Mouse (Mus musculus) midbrain, embryonic 13.5 days (tissue): ENCODE measurements at regions not wholly inside any gene's neighbourhood (a gene's known extent, or its start where the extent isn't known, plus 50 kb on each side); places are given as distances from the start of the nearest gene placed in this dataset.

Experiments
- ATAC-seq: fragments of 200-750 bp; cut with Nextera tagmentation; 2 replicates; pipeline ENCODE4 v1.8.0; 2017; ENCODE audit warnings: mild to moderate bottlenecking, moderate TSS enrichment, moderate library complexity
- H3K27ac ChIP-seq: fragments of 300-500 bp; sonication (generic); 2 replicates; pipeline ENCODE4 v1.5.1; 2015; ENCODE audit warnings: inconsistent platforms, mild to moderate bottlenecking, moderate library complexity
- H3K27me3 ChIP-seq: fragments of 300-500 bp; sonication (generic); 2 replicates; pipeline ENCODE4 v1.6.1; 2015; ENCODE audit warnings: mild to moderate bottlenecking, inconsistent platforms
- H3K36me3 ChIP-seq: fragments of 300-500 bp; sonication (generic); 2 replicates; pipeline ENCODE4 v1.6.1; 2015; ENCODE audit warnings: mild to moderate bottlenecking, inconsistent platforms
- H3K4me1 ChIP-seq: fragments of 300-500 bp; sonication (generic); replicated peaks from 2 replicates; pipeline ENCODE4 v1.6.1; 2015; ENCODE audit warnings: inconsistent platforms
- H3K4me2 ChIP-seq: fragments of 300-500 bp; sonication (generic); replicated peaks from 2 replicates; pipeline ENCODE4 v1.6.1; 2015; ENCODE audit warnings: moderate library complexity, mild to moderate bottlenecking, inconsistent platforms
- H3K4me3 ChIP-seq: fragments of 300-500 bp; sonication (generic); replicated peaks from 2 replicates; pipeline ENCODE4 v1.5.1; 2015; ENCODE audit warnings: mild to moderate bottlenecking, inconsistent platforms
- H3K9ac ChIP-seq: fragments of 300-500 bp; sonication (generic); replicated peaks from 2 replicates; pipeline ENCODE4 v1.6.1; 2015; ENCODE audit warnings: mild to moderate bottlenecking, inconsistent platforms
- H3K9me3 ChIP-seq: fragments of 300-500 bp; sonication (generic); 2 replicates; pipeline ENCODE4 v1.6.1; 2016; ENCODE audit warnings: mild to moderate bottlenecking, inconsistent platforms
- WGBS: fragments of 180-500 bp; shearing (Covaris S2); methylation state at CpG from one replicate; pipeline ENCODE4 v1.1.7; 2015; 5-methylcytosine and 5-hydroxymethylcytosine counted together

GRCm38 (mm10) chr1:190393061-190393460 lies 222.5 kb upstream of the Prox1 start:
- no peak for ATAC-seq
- Histone ChIP-seq H3K4me2 (no peak overlapping the region), H3K9ac (no peak overlapping the region), H3K36me3 (no peaks in the 10 kb centered on the region), H3K4me3 (no peak overlapping the region), H3K9me3 (no peaks in the 10 kb centered on the region), H3K27ac (no peak overlapping the region), H3K27me3 (0 out of 2 replicates have a peak, but pooled peaks cover 3% of the 10 kb centered on the region), H3K4me1 (0 out of 2 replicates have a peak, but pooled peaks cover 4% of the 10 kb centered on the region)
- WGBS, result 74% methylated on average over 6 of the region's 6 CpGs

DNA sequence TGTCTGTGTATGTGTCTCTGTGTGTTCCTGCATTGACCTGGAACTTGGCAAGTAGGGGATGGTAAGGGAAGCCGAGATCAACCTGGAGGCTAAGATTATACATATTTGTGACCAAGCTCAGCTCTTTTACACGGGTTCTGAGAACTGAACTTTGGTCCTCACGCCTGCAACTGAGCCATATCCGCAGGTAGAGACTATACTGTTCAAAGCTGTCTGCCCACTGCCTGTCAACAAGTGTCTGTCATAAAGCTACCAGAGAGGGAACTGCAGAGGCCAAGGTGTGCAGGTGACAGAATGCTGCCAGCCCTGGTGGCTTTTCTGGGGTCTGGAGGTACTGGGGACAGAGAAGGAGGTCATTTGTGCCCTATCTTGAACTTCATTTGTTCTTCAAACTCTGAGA lies 218.3 kb upstream of the Prox1 start:
- Histone ChIP-seq H3K9me3 (no peaks in the 10 kb centered on the region), H3K27ac (no peak overlapping the region), H3K27me3 (peaks cover 18% of the 10 kb centered on the region), H3K4me1 (peaks cover 15% of the 10 kb centered on the region), H3K4me2 (no peak overlapping the region), H3K4me3 (no peak overlapping the region), H3K36me3 (no peaks in the 10 kb centered on the region), H3K9ac (no peak overlapping the region)
- no peak for ATAC-seq
- 91% methylated on average over 4 of the region's 4 CpGs for WGBS

DNA sequence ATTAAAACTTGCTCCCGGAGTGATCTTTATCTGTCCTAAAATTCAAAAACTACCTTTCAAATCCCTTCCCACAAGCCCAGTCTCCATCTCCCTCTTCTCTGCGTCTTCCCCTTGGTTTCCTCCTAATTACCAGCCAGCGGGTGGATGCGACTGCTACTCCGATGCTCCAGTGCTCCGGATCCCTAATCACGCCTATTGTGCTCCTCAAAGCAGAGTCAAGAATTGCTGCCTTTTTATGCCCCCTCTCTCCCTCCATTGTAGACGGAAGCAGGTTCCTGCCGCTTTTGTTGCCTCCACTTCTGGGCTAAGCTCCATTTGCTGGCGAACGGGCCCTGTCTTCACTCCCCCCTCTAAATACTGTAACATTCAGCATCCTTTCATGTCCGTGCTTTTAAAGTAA lies 214.0 kb upstream of the Prox1 start:
- Histone ChIP-seq H3K36me3 (no peaks in the 10 kb centered on the region), H3K9ac (no peak overlapping the region), H3K4me3 (no peak overlapping the region), H3K27me3 (peaks cover 21% of the 10 kb centered on the region), H3K9me3 (no peaks in the 10 kb centered on the region), H3K4me1 (peaks cover 34% of the 10 kb centered on the region), H3K4me2 (no peak overlapping the region), H3K27ac (no peak overlapping the region)
- ATAC-seq, result no peak
- WGBS, result 10% methylated on average over 12 of the region's 12 CpGs

GRCm38 (mm10) chr1:190383256-190383838 lies 212.8 kb upstream of the Prox1 start:
- WGBS, result 88% methylated on average over 10 of the region's 10 CpGs
- Histone ChIP-seq H3K4me2 (no peak overlapping the region), H3K4me1 (peaks cover 32% of the 10 kb centered on the region), H3K4me3 (no peak overlapping the region), H3K27ac (no peak overlapping the region), H3K27me3 (peaks cover 20% of the 10 kb centered on the region), H3K9ac (no peak overlapping the region), H3K36me3 (no peaks in the 10 kb centered on the region), H3K9me3 (no peaks in the 10 kb centered on the region)
- ATAC-seq, result no peak

DNA sequence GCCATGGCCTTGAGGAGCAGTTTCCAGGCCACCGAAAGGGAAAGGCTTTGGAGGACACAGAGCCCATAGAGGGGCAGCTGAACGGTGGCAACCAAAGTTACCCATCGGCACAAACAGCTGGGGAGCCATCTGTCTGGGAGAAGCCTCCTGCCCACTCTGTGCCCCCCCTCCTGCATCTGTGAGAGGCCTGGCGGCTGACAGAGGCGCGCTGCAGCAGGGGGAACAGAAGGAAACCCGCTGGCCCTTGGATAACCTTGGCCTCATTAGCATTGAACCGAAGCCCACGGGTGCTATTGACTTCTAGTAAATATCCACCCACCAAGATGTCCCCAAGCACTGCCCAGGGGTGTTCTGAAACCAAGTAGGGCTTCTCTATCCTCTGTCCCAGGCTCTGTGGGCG lies 209.6 kb upstream of the Prox1 start:
- 0 out of 2 replicates have a peak, but pooled peaks have one; percentile 46 for ATAC-seq
- Histone ChIP-seq H3K9ac (no peak overlapping the region), H3K4me3 (no peak overlapping the region), H3K27me3 (peaks cover 4% of the 10 kb centered on the region; the same call in 1 of the 2 replicates), H3K4me2 (no peak overlapping the region), H3K4me1 (peaks cover 39% of the 10 kb centered on the region), H3K9me3 (no peaks in the 10 kb centered on the region), H3K36me3 (no peaks in the 10 kb centered on the region), H3K27ac (no peak overlapping the region)
- WGBS, result 34% methylated on average over 10 of the region's 10 CpGs

GRCm38 (mm10) chr1:190375160-190375880 lies 204.8 kb upstream of the Prox1 start:
- 18% methylated on average over 22 of the region's 22 CpGs for WGBS
- peak; percentile 75 for ATAC-seq

GRCm38 (mm10) chr1:190374270-190374669 lies 203.8 kb upstream of the Prox1 start:
- Histone ChIP-seq H3K27me3 (0 out of 2 replicates have a peak, but pooled peaks cover 4% of the 10 kb centered on the region), H3K4me3 (no peak overlapping the region), H3K4me1 (peaks cover 19% of the 10 kb centered on the region), H3K27ac (no peak overlapping the region), H3K4me2 (no peak overlapping the region), H3K36me3 (no peaks in the 10 kb centered on the region), H3K9me3 (no peaks in the 10 kb centered on the region), H3K9ac (no peak overlapping the region)
- WGBS, result 13% methylated on average over 3 of the region's 3 CpGs
- peak; percentile 29; the same call in 1 of the 2 replicates for ATAC-seq

More at GRCm38 (mm10) chr1:190375160-190375880, 204.8 kb upstream of the Prox1 start:
- 0 out of 2 replicates have a peak overlapping the region, but pooled peaks have one; percentile 46 for H3K27ac ChIP-seq
- H3K4me3 ChIP-seq, result no peak overlapping the region
- H3K9me3 ChIP-seq, result no peaks in the 10 kb centered on the region
- H3K4me1 ChIP-seq, result peaks cover 25% of the 10 kb centered on the region
- no peaks in the 10 kb centered on the region for H3K36me3 ChIP-seq
- no peak overlapping the region for H3K9ac ChIP-seq
- peak overlapping the region; percentile 38 for H3K4me2 ChIP-seq
- H3K27me3 ChIP-seq, result 0 out of 2 replicates have a peak, but pooled peaks cover under 1% of the 10 kb centered on the region

DNA sequence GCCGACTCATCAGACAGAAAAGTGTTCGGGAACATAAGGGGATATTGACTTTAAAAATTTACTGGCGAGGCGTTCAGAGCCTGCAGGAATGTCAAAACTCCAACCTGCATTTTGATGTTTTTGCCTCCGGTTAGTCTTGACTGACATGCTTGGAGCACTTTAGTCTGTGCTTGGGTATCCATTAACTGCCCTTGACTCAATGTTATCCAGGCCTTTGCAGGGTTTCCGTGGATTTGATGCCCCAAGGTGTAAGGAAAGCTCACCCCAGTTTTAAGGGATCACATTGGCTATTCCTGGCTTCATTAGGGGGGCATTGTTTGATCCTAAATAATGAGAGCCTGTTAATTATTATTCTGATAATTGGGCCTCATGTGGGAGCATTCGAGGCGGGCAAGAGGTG lies 196.1 kb upstream of the Prox1 start:
- Histone ChIP-seq H3K9ac (no peak overlapping the region), H3K4me3 (no peak overlapping the region), H3K27ac (no peak overlapping the region), H3K9me3 (no peaks in the 10 kb centered on the region), H3K4me2 (no peak overlapping the region), H3K27me3 (peaks cover 4% of the 10 kb centered on the region; the same call in 1 of the 2 replicates), H3K36me3 (no peaks in the 10 kb centered on the region), H3K4me1 (peaks cover 4% of the 10 kb centered on the region; the same call in 1 of the 2 replicates)
- WGBS, result 57% methylated on average over 8 of the region's 8 CpGs
- no peak for ATAC-seq

- no peak overlapping the region for H3K4me3 ChIP-seq
- H3K4me2 ChIP-seq, result no peak overlapping the region
- H3K27me3 ChIP-seq, result peaks cover 5% of the 10 kb centered on the region; the same call in 1 of the 2 replicates
- no peaks in the 10 kb centered on the region for H3K36me3 ChIP-seq
- 87% methylated on average over 11 of the region's 11 CpGs for WGBS
- no peak overlapping the region for H3K9ac ChIP-seq
- H3K27ac ChIP-seq, result no peak overlapping the region
- H3K9me3 ChIP-seq, result no peaks in the 10 kb centered on the region
- ATAC-seq, result no peak
- peaks cover 4% of the 10 kb centered on the region; the same call in 1 of the 2 replicates for H3K4me1 ChIP-seq
Measured at GRCm38 (mm10) chr1:190365126-190365525, 194.6 kb upstream of the Prox1 start.

- no peaks in the 10 kb centered on the region for H3K4me1 ChIP-seq
- WGBS, result 94% methylated on average over 5 of the region's 5 CpGs
Measured at GRCm38 (mm10) chr1:190360661-190361060, 190.1 kb upstream of the Prox1 start.

GRCm38 (mm10) chr1:190357779-190358178 lies 187.3 kb upstream of the Prox1 start:
- no peak overlapping the region for H3K4me3 ChIP-seq
- H3K36me3 ChIP-seq, result no peaks in the 10 kb centered on the region
- ATAC-seq, result no peak
- no peaks in the 10 kb centered on the region for H3K4me1 ChIP-seq
- no peak overlapping the region for H3K9ac ChIP-seq
- H3K27me3 ChIP-seq, result 0 out of 2 replicates have a peak, but pooled peaks cover 8% of the 10 kb centered on the region
- H3K27ac ChIP-seq, result no peak overlapping the region
- no peaks in the 10 kb centered on the region for H3K9me3 ChIP-seq
- no peak overlapping the region for H3K4me2 ChIP-seq
- 89% methylated on average over 5 of the region's 5 CpGs for WGBS

More at GRCm38 (mm10) chr1:190360661-190361060, 190.1 kb upstream of the Prox1 start:
- no peak overlapping the region for H3K4me2 ChIP-seq
- no peak overlapping the region for H3K9ac ChIP-seq
- no peaks in the 10 kb centered on the region for H3K36me3 ChIP-seq
- H3K4me3 ChIP-seq, result no peak overlapping the region
- H3K27me3 ChIP-seq, result 0 out of 2 replicates have a peak, but pooled peaks cover 4% of the 10 kb centered on the region
- no peaks in the 10 kb centered on the region for H3K9me3 ChIP-seq
- no peak overlapping the region for H3K27ac ChIP-seq
- no peak for ATAC-seq

GRCm38 (mm10) chr1:190347610-190348009 lies 177.1 kb upstream of the Prox1 start:
- H3K27ac ChIP-seq, result no peak overlapping the region

More at GRCm38 (mm10) chr1:190347610-190348009, 177.1 kb upstream of the Prox1 start:
- Histone ChIP-seq H3K36me3 (no peaks in the 10 kb centered on the region), H3K4me2 (no peak overlapping the region), H3K4me3 (no peak overlapping the region), H3K27me3 (no peaks in the 10 kb centered on the region), H3K9me3 (no peaks in the 10 kb centered on the region), H3K9ac (no peak overlapping the region), H3K4me1 (peaks cover 3% of the 10 kb centered on the region; the same call in 1 of the 2 replicates)
- WGBS, result 77% methylated on average over 5 of the region's 5 CpGs
- no peak for ATAC-seq
